Mouse (Mus musculus): ENCODE data around the gene Pdk4. TPM values are rescaled to one million over a fixed set of nuclear protein-coding genes. Genes with fewer than 3 reads are reported as not detected.

The Pdk4 gene
- 7.6 TPM for polyA plus RNA-seq (2015; fragmentation: Illumina TruSeq; extraction: RNeasy Lipid Tissue Mini Kit (QIAGEN cat#74804); ENCODE audit: low read depth, low replicate concordance)

DNA sequence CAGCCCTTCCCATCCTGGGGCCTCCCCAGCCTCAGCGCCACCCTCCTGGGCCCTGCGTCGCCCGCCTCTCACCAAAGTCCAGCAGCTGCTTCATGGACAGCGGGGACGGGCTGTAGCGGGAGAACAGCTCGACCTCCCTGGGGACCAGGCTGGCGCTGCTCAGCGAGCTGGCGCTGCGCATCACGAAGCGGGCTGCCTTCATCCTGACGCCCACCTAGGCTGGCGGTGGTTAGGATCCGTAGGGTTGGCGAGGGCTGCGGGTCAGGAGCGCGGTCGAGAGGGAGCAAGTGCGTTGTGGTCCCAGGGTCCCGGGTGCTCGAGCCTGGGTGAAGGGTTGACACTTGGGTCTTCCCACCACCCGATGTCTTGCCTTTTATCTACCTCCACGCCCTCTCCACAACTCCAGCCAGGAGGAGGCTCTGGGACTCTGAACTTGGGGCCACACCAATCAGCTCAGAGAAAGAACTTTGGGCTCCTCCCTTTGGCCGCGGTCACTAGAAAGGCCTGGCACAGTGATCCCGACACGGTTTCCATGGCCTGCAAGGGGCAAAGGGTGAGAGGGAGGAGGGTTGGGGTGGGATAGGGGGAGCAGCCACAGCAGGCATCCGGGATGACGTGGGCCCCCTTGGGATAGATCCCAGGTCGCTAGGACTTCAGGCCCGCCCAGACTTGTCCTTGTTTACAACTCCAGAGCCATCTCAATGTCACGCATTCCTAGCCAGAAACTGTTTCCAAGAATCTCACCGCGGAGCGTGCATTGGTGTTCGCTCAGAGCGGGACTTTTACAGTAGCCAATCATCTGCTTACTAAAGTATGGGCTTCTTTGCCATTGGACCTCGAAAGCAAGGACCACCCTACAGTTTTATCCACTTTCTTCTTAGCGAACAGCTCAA lies at the start of gene Pdk4:
Gene Pdk4 (minus strand): TSS at position 349 of the 893 bp plus-strand sequence.

Other genes with a start within 250 kb of the Pdk4 start
- gene Pon3, start 240.0 kb downstream of the Pdk4 start, polyA plus RNA-seq (2015; fragmentation: Illumina TruSeq; extraction: RNeasy Lipid Tissue Mini Kit (QIAGEN cat#74804); ENCODE audit: low read depth, low replicate concordance), result 4.8 TPM
- gene Pon2, start 197.9 kb downstream of the Pdk4 start, polyA plus RNA-seq (2015; fragmentation: Illumina TruSeq; extraction: RNeasy Lipid Tissue Mini Kit (QIAGEN cat#74804); ENCODE audit: low read depth, low replicate concordance), result 68.9 TPM
- 1.5 TPM for gene Asb4, start 112.9 kb downstream of the Pdk4 start, polyA plus RNA-seq (2015; fragmentation: Illumina TruSeq; extraction: RNeasy Lipid Tissue Mini Kit (QIAGEN cat#74804); ENCODE audit: low read depth, low replicate concordance)
- 112 TPM for gene Dync1i1, start 229.3 kb upstream of the Pdk4 start, polyA plus RNA-seq (2015; fragmentation: Illumina TruSeq; extraction: RNeasy Lipid Tissue Mini Kit (QIAGEN cat#74804); ENCODE audit: low read depth, low replicate concordance)

All from brain, adult 10 weeks (tissue).